Comparison of ENCODE assay signal across 8 mouse cellular contexts in the genomic region with DNA sequence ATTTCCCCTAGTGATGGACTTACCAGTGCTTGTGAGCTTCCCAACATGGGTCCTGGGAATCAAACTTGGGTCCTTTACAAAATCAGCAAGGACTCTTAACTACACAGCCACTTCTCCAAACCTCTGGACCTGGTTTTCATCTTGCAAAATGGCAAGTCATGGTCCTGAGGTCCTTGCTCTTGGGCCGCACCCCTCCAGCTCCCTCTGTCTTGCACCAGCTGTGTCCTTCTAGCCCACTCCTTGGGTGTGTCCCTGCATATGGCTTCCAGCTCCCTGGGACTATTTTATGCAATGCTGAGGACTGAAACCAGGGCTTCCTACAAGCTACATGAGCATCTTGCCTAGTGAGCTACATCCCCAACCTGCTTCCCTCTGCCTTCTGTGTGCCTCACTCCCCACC. TPM values are rescaled to one million over a fixed set of nuclear protein-coding genes. Genes with fewer than 3 reads are reported as not detected.
A peak's percentile ranks its signal among the peaks of the same experiment; 100 is the strongest.
DNase-seq lines count a peak whose midpoint lies in the region; ATAC-seq lines count a peak whose summit lies in the region.

A gene (minus strand): TSS at position 206 of the 400 bp plus-strand sequence.

- no peaks in the 10 kb centered on the region for H3K36me3 ChIP-seq in midbrain, embryonic 14.5 days (ENCODE audit: control insufficient read depth, insufficient read depth, low read length)

- no peak for ATAC-seq in midbrain, embryonic 14.5 days (ENCODE audit: low FRiP score, low TSS enrichment)

- H3K4me3 ChIP-seq in midbrain, embryonic 14.5 days (replicated peaks; ENCODE audit: low read depth, low read length) = no peak within 1 kb of the TSS

- H3K4me1 ChIP-seq in midbrain, embryonic 14.5 days (ENCODE audit: control insufficient read depth, insufficient read depth, low read length) = peaks cover 32% of the 10 kb centered on the region

- DNase-seq in frontal cortex, adult 2 months (ENCODE audit: extremely low spot score in 1 of 2, low spot score in 1 of 2) = no peak
- no peak for DNase-seq in frontal cortex, postnatal 14 days (ENCODE audit: low spot score in 2 of 2)
- no peak for DNase-seq in adrenal gland, postnatal 36 days
- DNase-seq in gonadal fat pad, adult 2 months (ENCODE audit: low read depth) = no peak
- DNase-seq in large intestine, adult 2 months (ENCODE audit: low read depth, low spot score) = no peak
- no peak for DNase-seq in midbrain, embryonic 14.5 days
- DNase-seq in thymus, postnatal 25 days = no peak
- no peak for DNase-seq in right cerebral cortex, adult 18-20 months

- no peak within 1 kb of the TSS for H3K9ac ChIP-seq in midbrain, embryonic 14.5 days (replicated peaks; ENCODE audit: low read length)

- 0 out of 2 replicates have a peak, but pooled peaks cover 4% of the 10 kb centered on the region for H3K27me3 ChIP-seq in midbrain, embryonic 14.5 days (ENCODE audit: control insufficient read depth, insufficient read depth, low read length)

- H3K9me3 ChIP-seq in midbrain, embryonic 14.5 days (ENCODE audit: control insufficient read depth, low read length) = no peaks in the 10 kb centered on the region

- WGBS in large intestine, adult 2 months = 100% methylated on average over 1 of the region's 1 CpGs
- 97% methylated on average over 1 of the region's 1 CpGs for WGBS in midbrain, embryonic 14.5 days

- H3K27ac ChIP-seq in midbrain, embryonic 14.5 days (replicated peaks; ENCODE audit: low read depth, low read length) = peak within 1 kb of the TSS; percentile 71

- no peak within 1 kb of the TSS for H3K4me2 ChIP-seq in midbrain, embryonic 14.5 days (ENCODE audit: low read length)

RNA-seq across cellular contexts. Expression of the gene that starts here (rescaled TPM):
- 433 and 435 TPM in 2 replicates for polyA plus RNA-seq in frontal cortex, adult 2 months (2012; rRNA removed)
- 1,000 to 10,000 TPM; 2,443 to 3,326 TPM for total RNA-seq in adrenal gland, postnatal 36 days (2021)
- polyA plus RNA-seq in gonadal fat pad, adult 2 months (2012; rRNA removed) = 2,620 and 4,627 TPM in 2 replicates
- polyA plus RNA-seq in large intestine, adult 2 months (2012; rRNA removed) = 441 and 450 TPM in 2 replicates
- polyA plus RNA-seq in midbrain, embryonic 14.5 days (2014; fragmentation: Nextera tagmentation; extraction: Ambion mirVana) = 240 and 427 TPM in 2 replicates
